Mouse (Mus musculus) E14TG2a.4 (cell line): ENCODE results near the gene 4930407I10Rik.

ENCODE experiments used
- H3K27me3 ChIP-seq: 2 replicates; pipeline ENCODE4 v1.6.1; 2014; ENCODE audit warnings: low read length, control low read depth; ENCODE audit not compliant: insufficient read depth
- H3K36me3 ChIP-seq: 2 replicates; pipeline ENCODE4 v1.6.1; 2014; ENCODE audit warnings: low read length, control low read depth; ENCODE audit not compliant: insufficient read depth
- H3K4me1 ChIP-seq: replicated peaks from 2 replicates; pipeline ENCODE4 v1.6.1; 2014; ENCODE audit warnings: low read depth, low read length, control low read depth
- H3K4me3 ChIP-seq: replicated peaks from 2 replicates; pipeline ENCODE4 v1.5.1; 2014; ENCODE audit warnings: mild to moderate bottlenecking, low read length
- H3K9me3 ChIP-seq: 2 replicates; pipeline ENCODE4 v1.6.1; 2014; ENCODE audit warnings: low read length, control low read depth
- CTCF ChIP-seq: conservative IDR thresholded peaks from 2 replicates; pipeline ENCODE4 v1.5.1; 2014; ENCODE audit warnings: low read length
- NANOG ChIP-seq: IDR thresholded peaks from 2 replicates; pipeline ENCODE4 v1.6.1; 2014; ENCODE audit warnings: borderline replicate concordance, low read length, mixed read lengths
- POU5F1 ChIP-seq: IDR thresholded peaks from 2 replicates; pipeline ENCODE4 v1.6.1; 2014; ENCODE audit warnings: low read length, borderline replicate concordance

The 4930407I10Rik gene

DNA sequence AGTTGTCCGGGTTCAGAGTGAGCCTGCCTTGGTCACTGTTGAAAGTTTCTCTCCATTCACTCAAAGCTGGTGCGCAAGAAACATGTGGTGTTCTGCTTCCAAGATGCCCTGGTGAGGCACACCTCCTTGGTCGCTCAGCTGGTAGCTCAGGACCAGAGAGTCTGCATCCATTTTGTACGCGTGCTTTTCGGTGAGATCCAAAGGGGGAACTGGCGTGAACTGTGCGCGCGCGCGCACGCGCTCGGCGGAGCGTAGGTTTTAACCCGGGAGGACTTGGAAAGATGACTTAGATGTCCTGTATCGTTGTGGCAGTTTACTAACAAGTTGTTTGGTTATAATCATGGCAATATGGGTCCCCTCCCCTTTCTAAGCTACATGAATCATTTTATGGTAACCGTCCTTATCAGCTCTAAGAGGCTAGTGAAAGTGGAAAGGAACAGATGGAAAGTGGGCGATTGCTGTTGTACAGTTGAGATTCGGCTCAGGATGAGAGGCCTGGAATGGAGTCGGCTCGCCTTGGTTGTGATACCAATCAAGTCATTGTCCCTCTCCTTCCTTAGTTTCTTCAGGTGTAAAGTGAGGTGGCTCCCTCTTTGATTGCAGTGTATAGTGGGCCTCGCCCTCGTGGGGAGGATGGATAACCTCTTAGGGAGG lies 13.0 kb downstream of the 4930407I10Rik start:
- peaks cover 10% of the 10 kb centered on the region; the same call in 1 of the 2 replicates for H3K9me3 ChIP-seq
- H3K36me3 ChIP-seq = no peaks in the 10 kb centered on the region
- peaks cover 67% of the 10 kb centered on the region for H3K27me3 ChIP-seq
- TF ChIP-seq NANOG = no peak
- no peak for TF ChIP-seq CTCF
- TF ChIP-seq POU5F1 = no peak
- no peak overlapping the region for H3K4me3 ChIP-seq
- peaks cover 15% of the 10 kb centered on the region for H3K4me1 ChIP-seq

- TF ChIP-seq CTCF (no peak), POU5F1 (no peak), NANOG (no peak)
- no peaks in the 10 kb centered on the region for H3K36me3 ChIP-seq
- peaks cover 15% of the 10 kb centered on the region for H3K4me1 ChIP-seq
- H3K27me3 ChIP-seq = peaks cover 52% of the 10 kb centered on the region
- peaks cover 10% of the 10 kb centered on the region; the same call in 1 of the 2 replicates for H3K9me3 ChIP-seq
- no peak overlapping the region for H3K4me3 ChIP-seq
Observed at GRCm38 (mm10) chr15:82073490-82073889, 14.5 kb downstream of the 4930407I10Rik start.

GRCm38 (mm10) chr15:82079883-82080282 lies 20.9 kb downstream of the 4930407I10Rik start:
- Histone ChIP-seq H3K36me3 (no peaks in the 10 kb centered on the region), H3K4me1 (no peaks in the 10 kb centered on the region), H3K4me3 (no peak overlapping the region), H3K9me3 (no peaks in the 10 kb centered on the region), H3K27me3 (peaks cover 10% of the 10 kb centered on the region; the same call in 1 of the 2 replicates)
- TF ChIP-seq CTCF (no peak), POU5F1 (no peak), NANOG (no peak)

- H3K36me3 ChIP-seq = no peaks in the 10 kb centered on the region
- no peak overlapping the region for H3K4me3 ChIP-seq
- H3K4me1 ChIP-seq = no peaks in the 10 kb centered on the region
- peaks cover 17% of the 10 kb centered on the region; the same call in 1 of the 2 replicates for H3K27me3 ChIP-seq
- H3K9me3 ChIP-seq = no peaks in the 10 kb centered on the region
- TF ChIP-seq CTCF (no peak), NANOG (no peak)
Observed at GRCm38 (mm10) chr15:82081161-82081560, 22.2 kb downstream of the 4930407I10Rik start.

DNA sequence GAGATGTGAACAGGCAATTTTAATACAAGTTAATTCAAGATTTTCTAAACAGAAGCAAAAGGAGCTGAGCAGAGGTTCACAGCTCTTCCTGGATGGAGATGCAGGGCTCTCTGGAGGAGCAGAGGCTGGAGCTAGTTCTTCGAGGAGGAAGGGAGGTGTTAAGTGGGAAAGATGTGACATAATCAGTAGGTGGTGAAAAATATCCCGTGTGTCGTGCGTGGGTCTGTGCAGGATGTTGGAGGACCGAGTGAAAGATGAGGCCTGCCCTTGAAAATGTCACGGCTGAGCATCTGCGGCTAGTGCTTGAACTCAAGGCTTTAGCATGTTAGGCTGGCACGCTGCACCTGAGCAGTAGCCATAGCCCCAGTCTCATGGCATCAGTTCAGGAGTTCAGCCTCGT lies 26.7 kb downstream of the 4930407I10Rik start:
- Histone ChIP-seq H3K4me1 (peaks cover 11% of the 10 kb centered on the region), H3K4me3 (no peak overlapping the region), H3K9me3 (no peaks in the 10 kb centered on the region), H3K36me3 (no peaks in the 10 kb centered on the region), H3K27me3 (peaks cover 22% of the 10 kb centered on the region; the same call in 1 of the 2 replicates)
- TF ChIP-seq NANOG = no peak
- no peak for TF ChIP-seq POU5F1
- no peak for TF ChIP-seq CTCF

- Histone ChIP-seq H3K9me3 (no peaks in the 10 kb centered on the region), H3K27me3 (peaks cover 22% of the 10 kb centered on the region; the same call in 1 of the 2 replicates), H3K4me1 (peaks cover 11% of the 10 kb centered on the region), H3K36me3 (no peaks in the 10 kb centered on the region), H3K4me3 (no peak overlapping the region)
- TF ChIP-seq CTCF (no peak), POU5F1 (no peak), NANOG (no peak)
Observed at GRCm38 (mm10) chr15:82086131-82086530, 27.2 kb downstream of the 4930407I10Rik start.

GRCm38 (mm10) chr15:82087266-82087665 lies 28.3 kb downstream of the 4930407I10Rik start:
- Histone ChIP-seq H3K4me3 (no peak overlapping the region), H3K4me1 (peaks cover 11% of the 10 kb centered on the region), H3K27me3 (peaks cover 25% of the 10 kb centered on the region; the same call in 1 of the 2 replicates), H3K9me3 (no peaks in the 10 kb centered on the region), H3K36me3 (no peaks in the 10 kb centered on the region)
- peak; percentile 12; the same call in 1 of the 2 replicates for TF ChIP-seq CTCF
- no peak for TF ChIP-seq NANOG
- no peak for TF ChIP-seq POU5F1

DNA sequence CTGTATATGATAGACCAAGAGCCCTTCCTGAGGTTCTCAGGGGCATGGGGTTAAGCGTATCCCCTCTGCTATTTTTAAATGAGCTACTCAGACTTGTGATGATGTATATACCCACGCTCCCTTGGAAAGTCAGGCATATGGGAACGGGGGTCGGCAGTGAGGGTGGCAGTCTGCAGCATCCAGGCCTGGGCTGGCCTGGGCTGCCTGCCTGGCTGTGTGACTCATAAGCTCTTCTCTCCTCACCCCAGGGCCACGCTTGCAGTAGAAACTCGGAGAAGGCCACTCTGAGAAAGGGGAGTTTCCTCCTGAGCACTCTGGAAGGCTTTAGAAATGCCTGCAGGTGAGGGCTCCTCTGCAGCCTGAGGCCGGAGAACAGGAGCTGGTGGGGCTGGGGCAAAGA lies 32.1 kb downstream of the 4930407I10Rik start:
- Histone ChIP-seq H3K9me3 (no peaks in the 10 kb centered on the region), H3K4me1 (peaks cover 11% of the 10 kb centered on the region), H3K4me3 (no peak overlapping the region), H3K27me3 (peaks cover 15% of the 10 kb centered on the region; the same call in 1 of the 2 replicates), H3K36me3 (no peaks in the 10 kb centered on the region)
- TF ChIP-seq NANOG = no peak
- no peak for TF ChIP-seq POU5F1
- no peak for TF ChIP-seq CTCF
